Mouse (Mus musculus): Measurements from ENCODE around the gene Heyl. TPM values are rescaled to one million over a fixed set of nuclear protein-coding genes. Genes with fewer than 3 reads are reported as not detected.

The Heyl gene
- total RNA-seq (2021) = 10 to 100 TPM; 19.5 to 21.0 TPM
- long read RNA-seq, experiment 1, full-length matches to known transcripts = 2 of 7 reads
- long read RNA-seq, experiment 1, partial matches to known transcripts = 0 of 7 reads
- long read RNA-seq, experiment 1, other reads (novel, unspliced or antisense) = 5 of 7 reads
- long read RNA-seq, experiment 2, full-length matches to known transcripts = 4 of 7 reads
- long read RNA-seq, experiment 2, partial matches to known transcripts = 0 of 7 reads
- long read RNA-seq, experiment 2, other reads (novel, unspliced or antisense) = 3 of 7 reads

- peak; percentile 81 for DNase-seq
Observed at GRCm38 (mm10) chr4:123233492-123234084, at the start of gene Heyl. TSS of gene Heyl (plus strand) at chr4:123233556.

DNA sequence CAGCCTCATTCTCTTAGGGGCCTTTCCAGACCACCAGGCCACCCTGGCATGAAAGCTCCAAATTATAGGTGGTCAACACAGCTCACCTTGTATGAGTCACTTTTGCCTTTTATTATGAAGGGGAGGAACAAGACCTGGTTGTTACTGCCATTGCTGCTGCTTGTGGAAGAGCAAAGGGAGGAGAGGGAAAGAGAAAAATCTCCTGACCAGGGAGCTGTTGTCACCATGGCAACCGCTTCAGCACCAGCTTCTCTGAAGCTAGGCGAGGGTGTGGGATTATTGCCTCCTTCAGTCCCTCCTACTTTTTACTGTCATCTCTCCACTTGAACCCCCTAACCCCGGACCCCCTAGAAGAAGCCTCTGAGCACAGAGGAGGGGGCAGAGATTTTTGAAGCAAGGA, 48.5 kb upstream of the Heyl start:
- no peak for DNase-seq

DNA sequence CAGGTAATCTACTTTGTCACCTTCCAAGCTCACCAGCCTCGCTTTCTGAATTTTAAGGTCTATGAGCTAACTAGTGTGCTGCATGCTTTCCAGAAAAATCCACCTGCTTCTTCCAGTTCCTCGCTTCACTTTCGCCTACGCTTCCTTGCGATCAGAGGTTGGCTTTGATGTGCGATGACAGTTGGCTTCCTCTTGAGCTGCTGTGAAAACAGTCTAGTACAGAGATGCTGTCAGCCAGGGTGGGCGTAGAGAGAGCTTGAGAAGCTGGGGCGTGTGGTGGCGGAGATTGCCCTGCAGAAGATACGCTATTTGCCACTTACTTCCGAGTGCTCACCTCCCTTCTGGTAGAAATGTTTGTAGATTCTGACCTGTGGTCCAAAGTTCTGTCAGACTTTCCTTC, 41.0 kb upstream of the Heyl start:
- no peak for DNase-seq

GRCm38 (mm10) chr4:123193791-123194190, 39.6 kb upstream of the Heyl start:
- DNase-seq = no peak

- peak; percentile 23 for DNase-seq
Observed at GRCm38 (mm10) chr4:123196695-123197094, 36.7 kb upstream of the Heyl start.

- peak; percentile 86 for DNase-seq
Observed at GRCm38 (mm10) chr4:123200771-123201185, 32.6 kb upstream of the Heyl start.

DNA sequence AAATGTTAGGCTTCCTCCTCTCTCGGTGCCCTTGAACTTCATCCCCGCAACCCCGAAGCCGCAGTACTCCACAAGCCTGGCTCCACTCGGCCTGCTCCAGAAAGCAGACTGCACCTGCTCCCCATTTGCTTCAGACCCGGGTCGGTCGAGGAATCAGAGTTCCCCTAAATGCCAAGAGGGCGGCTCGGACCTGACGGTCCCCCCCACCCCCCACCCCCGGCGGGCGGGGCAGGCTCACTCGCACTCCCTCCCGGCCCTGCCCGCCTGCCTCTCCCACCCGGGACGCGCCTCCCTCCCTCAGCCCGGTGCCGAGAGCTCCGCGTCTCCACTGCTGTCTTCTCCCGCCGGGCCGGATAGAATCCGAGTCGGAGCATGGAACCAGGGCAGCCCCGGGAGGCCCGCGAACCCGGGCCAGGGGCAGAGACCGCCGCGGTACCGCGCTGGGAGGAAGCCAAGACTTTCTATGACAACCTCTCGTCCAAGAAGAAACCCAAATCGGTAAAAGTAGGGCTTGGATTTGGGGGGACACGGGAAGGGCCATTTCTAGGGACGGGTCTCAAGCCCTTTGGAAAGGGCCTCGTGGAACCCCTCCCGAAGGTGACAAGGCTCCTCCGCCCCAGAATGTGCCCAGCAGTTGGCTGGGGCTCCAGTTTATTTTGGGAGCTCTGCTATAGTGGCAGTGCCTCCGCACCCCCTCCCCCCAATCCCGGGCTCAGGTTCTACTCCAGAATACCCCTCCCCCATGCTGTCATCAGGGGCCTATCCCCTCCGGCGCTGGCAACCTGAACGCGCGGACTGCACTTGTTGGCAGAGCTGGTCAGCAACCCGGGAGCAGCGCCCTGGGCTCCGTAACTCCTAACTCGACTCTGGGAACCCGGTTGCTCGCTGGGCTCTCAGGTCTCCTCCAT, 31.9 kb upstream of the Heyl start, which contains the start of gene Nt5c1a:
Gene Nt5c1a, plus strand, starts transcription at position 319 of the 908 bp plus-strand sequence.
- DNase-seq = peak; percentile 72

- DNase-seq = no peak
Observed at GRCm38 (mm10) chr4:123202094-123202420, 31.3 kb upstream of the Heyl start.

GRCm38 (mm10) chr4:123207337-123207736, 26.0 kb upstream of the Heyl start:
- DNase-seq = no peak

DNA sequence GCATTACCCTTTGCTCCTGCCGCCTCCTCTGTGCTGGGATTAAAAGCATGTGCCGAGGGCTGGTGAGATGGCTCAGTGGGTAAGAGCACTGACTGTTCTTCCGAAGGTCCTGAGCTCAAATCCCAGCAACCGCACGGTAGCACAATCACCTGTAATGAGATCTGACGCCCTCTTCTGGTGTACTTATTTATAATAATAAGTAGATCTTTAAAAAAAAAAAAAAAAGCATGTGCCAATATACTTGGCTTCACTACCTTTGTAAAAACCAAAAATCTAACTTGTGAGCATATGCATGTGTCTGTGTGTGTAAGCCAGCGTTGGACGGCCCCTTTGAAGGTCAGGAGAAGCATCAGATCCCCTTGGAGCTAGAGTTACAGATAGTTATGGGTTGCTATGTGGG, 22.4 kb upstream of the Heyl start:
- DNase-seq = no peak

- no peak for DNase-seq
Observed at GRCm38 (mm10) chr4:123211453-123211852, 21.9 kb upstream of the Heyl start.

GRCm38 (mm10) chr4:123212330-123212729, 21.0 kb upstream of the Heyl start:
- DNase-seq = no peak

DNA sequence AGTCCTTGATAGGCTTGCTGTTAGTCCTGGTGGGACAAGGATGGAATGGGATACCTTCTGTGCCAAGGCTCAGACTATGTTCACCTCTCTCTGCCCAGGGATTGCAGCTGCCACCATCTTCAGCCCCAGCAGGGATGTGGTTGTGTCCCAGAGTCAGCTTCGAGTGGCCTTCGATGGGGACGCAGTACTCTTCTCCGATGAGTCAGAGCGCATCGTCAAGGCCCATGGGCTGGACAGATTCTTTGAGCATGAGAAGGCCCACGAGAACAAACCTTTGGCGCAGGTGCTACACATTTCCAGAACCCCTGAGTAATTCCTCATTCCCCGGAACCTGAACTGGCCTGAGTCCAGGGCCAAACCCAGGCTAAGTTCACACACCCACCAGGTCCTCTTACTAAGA, 19.4 kb upstream of the Heyl start:
- DNase-seq = peak; percentile 77

DNA sequence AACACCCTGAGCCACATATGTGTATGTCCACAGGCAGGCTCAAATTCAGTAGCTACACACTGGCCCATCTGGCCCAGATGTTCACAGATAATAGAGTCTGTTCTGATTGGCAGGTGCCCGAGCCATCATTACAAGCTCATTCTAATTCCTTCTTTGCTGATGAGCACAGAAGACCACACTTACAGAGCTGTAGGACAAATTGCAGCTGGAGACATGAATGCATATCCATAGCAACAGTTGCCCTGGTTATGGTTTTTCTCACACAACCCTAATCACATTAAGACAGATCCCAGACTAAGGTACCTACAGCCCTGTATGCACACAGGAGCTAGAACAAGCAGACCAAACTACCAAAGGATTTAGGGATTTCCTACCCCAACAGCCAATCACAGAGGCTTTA, 18.0 kb upstream of the Heyl start:
- no peak for DNase-seq

DNA sequence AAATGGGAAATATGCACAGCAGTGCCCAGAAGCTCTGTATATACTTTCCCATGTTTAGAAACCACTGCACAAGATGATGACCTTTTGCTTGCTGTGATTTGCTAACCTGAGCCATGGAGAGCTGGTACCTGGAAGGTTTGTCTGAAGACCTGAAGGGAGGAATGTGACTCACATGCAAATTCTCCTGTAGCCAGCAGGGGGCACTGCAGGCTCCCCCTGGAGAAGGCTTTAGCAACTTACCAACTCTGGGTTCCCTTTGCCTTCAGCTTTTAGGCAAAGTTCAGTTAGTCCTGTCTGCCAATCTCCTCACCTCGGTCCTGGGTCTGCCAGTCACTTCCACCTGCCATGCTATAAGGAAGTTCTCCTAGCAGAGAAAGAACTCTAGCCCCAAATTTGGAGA, 16.6 kb upstream of the Heyl start:
- DNase-seq = peak; percentile 71

- DNase-seq = peak; percentile 90
Observed at GRCm38 (mm10) chr4:123219720-123220357, 13.5 kb upstream of the Heyl start.

GRCm38 (mm10) chr4:123220637-123221036, 12.7 kb upstream of the Heyl start:
- DNase-seq = peak; percentile 74

GRCm38 (mm10) chr4:123223309-123223708, 10.0 kb upstream of the Heyl start:
- no peak for DNase-seq

DNA sequence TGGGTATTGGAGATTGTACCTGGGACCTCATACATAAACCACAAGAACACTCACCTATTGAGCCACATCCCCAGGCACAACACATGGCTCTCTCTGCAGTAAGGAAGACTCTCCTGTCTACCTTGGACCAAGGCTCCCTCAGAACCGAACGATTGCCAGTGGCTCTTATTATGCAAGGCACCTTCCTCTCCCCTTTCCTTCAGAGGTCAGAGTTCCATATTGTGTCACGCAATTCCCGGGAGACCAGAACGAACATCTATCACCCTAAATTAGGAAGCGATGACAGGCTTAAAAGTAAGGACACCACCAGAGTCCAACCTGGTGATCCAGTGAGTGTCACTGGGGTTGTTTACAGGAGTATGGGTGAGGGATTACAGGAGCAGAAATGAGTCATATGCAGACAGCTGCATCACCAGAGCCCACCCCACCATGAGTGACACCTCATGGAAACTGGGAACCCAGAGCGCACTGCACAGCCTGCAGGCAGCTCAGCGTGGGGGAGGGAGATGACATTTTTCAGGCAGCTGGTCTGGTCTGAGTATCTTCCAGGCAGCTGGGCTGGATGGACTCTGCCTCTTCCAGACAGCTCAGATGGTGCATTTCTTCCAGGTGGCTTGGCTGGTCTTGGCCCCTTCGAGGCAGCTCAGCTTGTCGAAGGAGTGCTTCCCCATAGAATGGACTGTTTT, 7.5 kb upstream of the Heyl start:
- peak; percentile 50 for DNase-seq

DNA sequence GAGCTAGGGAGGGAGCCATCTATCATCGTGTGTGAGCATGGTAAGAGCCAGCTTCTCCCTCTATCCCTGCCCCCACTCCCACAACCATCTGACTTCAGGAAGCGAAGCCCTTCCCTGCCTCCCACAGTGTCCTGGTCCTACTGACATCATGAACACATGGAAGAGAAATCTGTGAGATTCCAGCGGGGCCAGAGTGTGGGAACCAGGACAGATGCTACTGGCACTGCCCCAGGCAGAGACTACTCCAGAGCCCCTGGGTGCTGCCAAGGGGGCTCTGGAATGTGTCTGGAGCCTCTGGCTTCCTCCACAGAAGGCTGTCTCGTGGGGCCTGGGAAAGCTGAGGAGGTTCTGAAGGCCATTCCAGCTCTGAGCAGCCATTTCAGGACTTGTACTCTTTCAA, 5.6 kb upstream of the Heyl start:
- peak; percentile 33 for DNase-seq

DNA sequence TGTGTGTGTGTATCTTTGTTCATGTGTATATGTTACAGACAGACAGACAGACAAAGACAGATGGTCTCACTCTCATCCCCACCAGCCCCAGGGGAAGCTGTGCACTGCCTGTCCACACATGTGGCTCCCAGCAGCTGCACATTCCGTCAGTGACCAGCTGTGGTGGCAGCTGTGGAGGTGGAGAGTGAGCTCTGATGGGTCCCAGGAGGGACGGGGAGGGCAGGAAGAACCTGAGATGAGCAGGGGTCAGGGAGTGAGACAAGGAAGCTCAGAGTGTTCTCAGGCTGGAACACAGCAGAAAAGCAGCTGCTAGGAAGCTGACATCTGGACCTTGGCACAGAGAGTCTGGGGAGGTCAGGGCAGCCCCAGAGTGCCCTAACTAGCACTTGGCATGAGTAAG, 5.1 kb upstream of the Heyl start:
- DNase-seq = no peak

- no peak for DNase-seq
Observed at GRCm38 (mm10) chr4:123229166-123229565, 4.2 kb upstream of the Heyl start.

Measured in adrenal gland, postnatal 10 days (tissue).